Mouse (Mus musculus): ENCODE measurements around the gene Mgl2.
"Not testable (repeated sequence)": the region's sequence is repeated elsewhere in the genome, so short reads cannot be mapped to it uniquely, and the experiment has no call there.

- not testable (repeated sequence) for TF ChIP-seq CTCF (IDR thresholded peaks at IDR 0.05; ENCODE audit: borderline replicate concordance, control insufficient read depth, extremely low read depth, insufficient read depth, low read length, poor library complexity); POLR2A (IDR thresholded peaks at IDR 0.05; ENCODE audit: control insufficient read depth, extremely low read depth, insufficient read depth, low read length, poor library complexity)
Measured at GRCm38 (mm10) chr11:70155897-70156296, 25.8 kb downstream of the Mgl2 start, which contains the start of gene Clec10a.

All from thymus, adult 2 months (tissue).